ENCODE assay signal across 21 mouse cellular contexts in the genomic region with DNA sequence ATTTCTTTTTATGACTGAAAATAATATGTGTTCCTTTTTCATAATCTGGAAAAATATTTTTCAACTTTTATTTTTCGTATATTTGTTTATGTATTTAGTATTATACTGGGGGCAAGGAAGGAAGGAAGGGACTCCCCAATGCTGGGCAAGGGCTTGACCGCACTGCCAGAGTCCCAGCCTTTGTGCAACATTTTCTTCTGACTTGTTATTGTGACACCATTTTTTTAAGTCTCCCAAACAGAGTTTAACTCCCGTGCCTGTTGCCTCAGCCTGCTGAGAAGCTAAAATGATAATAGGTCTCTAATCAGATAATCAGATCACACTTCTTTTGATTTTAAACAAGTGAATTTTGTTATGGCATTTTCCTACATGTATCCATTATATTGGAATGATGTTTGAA.
A peak's percentile ranks its signal among the peaks of the same experiment; 100 is the strongest.
DNase-seq lines count a peak whose midpoint lies in the region; ATAC-seq and TF ChIP-seq lines count a peak whose summit lies in the region.
"Had no signal": no experiment of that assay in that cellular context is flagged by ENCODE, and none has a peak within 500 bp of the region (broad histone marks: within the 10 kb centered on the region; RNA-seq: fewer than 3 reads in every experiment).

No protein-coding gene starts in this region.

- no peaks in the 10 kb centered on the region for H3K9me3 ChIP-seq in kidney, embryonic 14.5 days (ENCODE audit: control insufficient read depth, low read length)
- H3K9me3 ChIP-seq: G1E had no signal

- H3K36me3 ChIP-seq in heart, adult 2 months (ENCODE audit: control insufficient read depth, insufficient read depth, low read length), result no peaks in the 10 kb centered on the region
- no peaks in the 10 kb centered on the region for H3K36me3 ChIP-seq in kidney, embryonic 14.5 days (ENCODE audit: control insufficient read depth, insufficient read depth, low read length)
- H3K36me3 ChIP-seq: G1E had no signal

- H3K79me2 ChIP-seq in heart, adult 2 months (replicated peaks; ENCODE audit: control insufficient read depth, insufficient read depth, low read length), result no peaks in the 10 kb centered on the region

- intact Hi-C loops in heart, adult 2 months (cut with DNase I), result no loop called here

- TF ChIP-seq POLR2A in heart, adult 2 months (IDR thresholded peaks at IDR 0.05; ENCODE audit: insufficient read depth, low read depth, low read length), result no peak

- TF ChIP-seq EP300 in heart, adult 2 months (IDR thresholded peaks at IDR 0.05; ENCODE audit: insufficient read depth, low read depth, low read length), result no peak

- H3K4me1 ChIP-seq in heart, adult 2 months (ENCODE audit: control insufficient read depth, insufficient read depth, low read length), result no peaks in the 10 kb centered on the region
- H3K4me1 ChIP-seq in kidney, embryonic 14.5 days (ENCODE audit: control insufficient read depth, insufficient read depth, low read length), result no peaks in the 10 kb centered on the region

- H3K27ac ChIP-seq in heart, adult 2 months, result no peak overlapping the region
- H3K27ac ChIP-seq in kidney, embryonic 14.5 days (ENCODE audit: low read depth, low read length), result no peak overlapping the region

- 66% methylated on average over 3 of the region's 3 CpGs for WGBS in heart, adult 2 months
- 74% methylated on average over 3 of the region's 3 CpGs for WGBS in kidney, embryonic 14.5 days

- H3K4me2 ChIP-seq in kidney, embryonic 14.5 days (replicated peaks; ENCODE audit: low read depth, low read length), result no peak overlapping the region

- no peak for TF ChIP-seq CTCF in heart, adult 2 months (IDR thresholded peaks at IDR 0.05)

- ATAC-seq in granulocyte monocyte progenitor cell, adult 5-6 weeks (replicated peaks; ENCODE audit: poor library complexity, severe bottlenecking), result peak; percentile 87
- ATAC-seq in megakaryocyte, adult 5-6 weeks (ENCODE audit: poor library complexity, severe bottlenecking), result peak; percentile 68
- ATAC-seq in megakaryocyte progenitor cell, adult 5-6 weeks (replicated peaks; ENCODE audit: poor library complexity), result peak; percentile 77
- ATAC-seq in kidney, embryonic 14.5 days (ENCODE audit: low FRiP score, low TSS enrichment), result no peak
- ATAC-seq: activated CD4-positive, CD25-positive, alpha-beta regulatory T cell, adult 4 months; CD4-positive, CD25-positive, alpha-beta regulatory T cell, adult 4 months; Patski had no signal

- no peaks in the 10 kb centered on the region for H3K27me3 ChIP-seq in heart, adult 2 months (ENCODE audit: control insufficient read depth, insufficient read depth, low read length)
- H3K27me3 ChIP-seq in kidney, embryonic 14.5 days (ENCODE audit: control insufficient read depth, insufficient read depth, low read length), result no peaks in the 10 kb centered on the region
- H3K27me3 ChIP-seq: CH12.LX, Patski had no signal

- no peak overlapping the region for H3K9ac ChIP-seq in heart, adult 2 months (ENCODE audit: low read depth, low read length)
- H3K9ac ChIP-seq in kidney, embryonic 14.5 days (ENCODE audit: low read depth, low read length), result no peak overlapping the region

- H3K4me3 ChIP-seq in heart, adult 2 months, result no peak overlapping the region
- H3K4me3 ChIP-seq in kidney, embryonic 14.5 days (ENCODE audit: low read length), result no peak overlapping the region

- DNase-seq in heart, adult 2 months, result no peak
- no peak for DNase-seq in urinary bladder, postnatal 25 days (ENCODE audit: low spot score)
- DNase-seq: adrenal gland, adult 2 months; adrenal gland, adult 8-10 months; adrenal gland, postnatal 10 days; adrenal gland, postnatal 14 days; adrenal gland, postnatal 25 days; adrenal gland, postnatal 36 days; B cell, adult 2 months; cerebellum, adult 11 months; cerebellum, adult 11-12 months; cerebellum, adult 18-20 months had no signal
